Mouse (Mus musculus) liver, postnatal 0 days (tissue): ENCODE results near the gene Amn. TPM values are rescaled to one million over a fixed set of nuclear protein-coding genes. Genes with fewer than 3 reads are reported as not detected.

ENCODE experiments used
- ATAC-seq: fragments of 200-750 bp; cut with Nextera tagmentation; 2 replicates; pipeline ENCODE4 v1.8.0; 2017; ENCODE audit warnings: mild to moderate bottlenecking, moderate library complexity
- DNase-seq: peaks from one replicate; pipeline ENCODE4 v3.0.0-alpha.2; 2016
- H3K27ac ChIP-seq: fragments of 300-500 bp; sonication (generic); 2 replicates; pipeline ENCODE4 v1.5.1; 2014; ENCODE audit warnings: antibody characterized with exemption, moderate library complexity, mild to moderate bottlenecking, low read depth
- H3K27me3 ChIP-seq: fragments of 300-500 bp; sonication (generic); 2 replicates; pipeline ENCODE4 v1.6.1; 2014; ENCODE audit warnings: low read length, control low read depth, mixed read lengths; ENCODE audit not compliant: insufficient read depth
- H3K36me3 ChIP-seq: fragments of 300-500 bp; sonication (generic); replicated peaks from 2 replicates; pipeline ENCODE4 v1.6.1; 2014; ENCODE audit warnings: mild to moderate bottlenecking, control low read depth, low read length, moderate library complexity, mixed read lengths; ENCODE audit not compliant: insufficient read depth
- H3K4me1 ChIP-seq: fragments of 300-500 bp; sonication (generic); 2 replicates; pipeline ENCODE4 v1.6.1; 2014; ENCODE audit warnings: antibody characterized with exemption, mild to moderate bottlenecking, control low read depth; ENCODE audit not compliant: insufficient read depth
- H3K4me2 ChIP-seq: fragments of 300-500 bp; sonication (generic); 2 replicates; pipeline ENCODE4 v1.6.1; 2014; ENCODE audit warnings: low read depth, mild to moderate bottlenecking, low read length, moderate library complexity, mixed read lengths
- H3K4me3 ChIP-seq: fragments of 300-500 bp; sonication (generic); 2 replicates; pipeline ENCODE4 v1.5.1; 2014; ENCODE audit warnings: low read depth, low read length
- H3K9ac ChIP-seq: fragments of 300-500 bp; sonication (generic); replicated peaks from 2 replicates; pipeline ENCODE4 v1.6.1; 2014; ENCODE audit warnings: mild to moderate bottlenecking, moderate library complexity
- H3K9me3 ChIP-seq: fragments of 300-500 bp; sonication (generic); 2 replicates; pipeline ENCODE4 v1.6.1; 2016; ENCODE audit warnings: mild to moderate bottlenecking, control low read depth, low read length, mixed read lengths
- CTCF ChIP-seq: sonication (generic); IDR thresholded peaks from 2 replicates; pipeline ENCODE4 v1.5.1; 2016; ENCODE audit warnings: antibody characterized with exemption, low read depth
- EP300 ChIP-seq: IDR thresholded peaks from 2 replicates; pipeline ENCODE4 v1.6.1; 2016; ENCODE audit warnings: antibody characterized with exemption, low read depth, mild to moderate bottlenecking
- WGBS: fragments of 180-500 bp; shearing (Covaris S2); extraction: QIAGEN DNeasy Blood & Tissue Kit; methylation state at CpG from one replicate; pipeline ENCODE4 v1.1.7; 2014; ENCODE audit not compliant: insufficient replicate concordance; 5-methylcytosine and 5-hydroxymethylcytosine counted together
- polyA plus RNA-seq: library from polyadenylated mRNA; unstranded; fragments of >200 nt; fragmentation: Nextera tagmentation; extraction: Ambion mirVana; gene quantifications from 2 replicates; pipeline ENCODE4 v1.2.1, GENCODE M21; 2015

Amn gene
- polyA plus RNA-seq, 1 experiment from 2014 or later: 0.61 TPM

GRCm38 (mm10) chr12:111303702-111304337 is 32.9 kb downstream of the Amn start:
- no peak for TF ChIP-seq EP300
- TF ChIP-seq CTCF: no peak
- peaks cover 45% of the 10 kb centered on the region for H3K36me3 ChIP-seq
- no peak overlapping the region for H3K9ac ChIP-seq
- no peaks in the 10 kb centered on the region for H3K27me3 ChIP-seq
- no peaks in the 10 kb centered on the region for H3K4me1 ChIP-seq
- 83% methylated on average over 8 of the region's 8 CpGs for WGBS
- no peak overlapping the region for H3K4me3 ChIP-seq
- no peak overlapping the region for H3K4me2 ChIP-seq
- ATAC-seq (no peak), DNase-seq (no peak)
- no peak overlapping the region for H3K27ac ChIP-seq
- H3K9me3 ChIP-seq: no peaks in the 10 kb centered on the region

GRCm38 (mm10) chr12:111306821-111307220 is 35.9 kb downstream of the Amn start:
- no peak overlapping the region for H3K4me2 ChIP-seq
- no peak for TF ChIP-seq CTCF
- TF ChIP-seq EP300: no peak
- 65% methylated on average over 8 of the region's 8 CpGs for WGBS
- no peak overlapping the region for H3K9ac ChIP-seq
- no peak overlapping the region for H3K4me3 ChIP-seq
- H3K27me3 ChIP-seq: no peaks in the 10 kb centered on the region
- peaks cover 43% of the 10 kb centered on the region for H3K36me3 ChIP-seq
- no peaks in the 10 kb centered on the region for H3K9me3 ChIP-seq
- no peak overlapping the region for H3K27ac ChIP-seq
- ATAC-seq (no peak), DNase-seq (no peak)
- H3K4me1 ChIP-seq: no peaks in the 10 kb centered on the region

GRCm38 (mm10) chr12:111309256-111309655 is 38.4 kb downstream of the Amn start:
- Histone ChIP-seq H3K4me3 (no peak overlapping the region), H3K36me3 (peaks cover 45% of the 10 kb centered on the region), H3K9me3 (no peaks in the 10 kb centered on the region), H3K9ac (no peak overlapping the region), H3K4me2 (no peak overlapping the region), H3K27ac (no peak overlapping the region), H3K27me3 (no peaks in the 10 kb centered on the region), H3K4me1 (no peaks in the 10 kb centered on the region)
- no peak for TF ChIP-seq CTCF
- DNase-seq (no peak), ATAC-seq (no peak)
- WGBS: 47% methylated on average over 12 of the region's 12 CpGs

- H3K27ac ChIP-seq: no peak overlapping the region
- H3K9me3 ChIP-seq: no peaks in the 10 kb centered on the region
- TF ChIP-seq CTCF: no peak
- TF ChIP-seq EP300: no peak
- H3K9ac ChIP-seq: no peak overlapping the region
- ATAC-seq (no peak), DNase-seq (no peak)
- no peaks in the 10 kb centered on the region for H3K27me3 ChIP-seq
- 68% methylated on average over 14 of the region's 14 CpGs for WGBS
- no peak overlapping the region for H3K4me3 ChIP-seq
- peaks cover 43% of the 10 kb centered on the region for H3K36me3 ChIP-seq
- no peak overlapping the region for H3K4me2 ChIP-seq
- H3K4me1 ChIP-seq: no peaks in the 10 kb centered on the region
Measured at GRCm38 (mm10) chr12:111309931-111310330, 39.0 kb downstream of the Amn start.

- H3K27ac ChIP-seq: no peak overlapping the region
- no peaks in the 10 kb centered on the region for H3K9me3 ChIP-seq
- ATAC-seq (no peak), DNase-seq (no peak)
- TF ChIP-seq EP300: no peak
- no peak for TF ChIP-seq CTCF
- no peaks in the 10 kb centered on the region for H3K4me1 ChIP-seq
- H3K4me2 ChIP-seq: no peak overlapping the region
- WGBS: 67% methylated on average over 10 of the region's 10 CpGs
- H3K27me3 ChIP-seq: no peaks in the 10 kb centered on the region
- no peak overlapping the region for H3K4me3 ChIP-seq
- H3K9ac ChIP-seq: no peak overlapping the region
- H3K36me3 ChIP-seq: peaks cover 45% of the 10 kb centered on the region
Measured at GRCm38 (mm10) chr12:111311775-111312174, 40.9 kb downstream of the Amn start.

GRCm38 (mm10) chr12:111314273-111314672 is 43.4 kb downstream of the Amn start:
- Histone ChIP-seq H3K9me3 (no peaks in the 10 kb centered on the region), H3K36me3 (peaks cover 60% of the 10 kb centered on the region), H3K27ac (no peak overlapping the region), H3K4me3 (no peak overlapping the region), H3K9ac (no peak overlapping the region), H3K4me1 (no peaks in the 10 kb centered on the region), H3K27me3 (no peaks in the 10 kb centered on the region), H3K4me2 (no peak overlapping the region)
- no peak for TF ChIP-seq CTCF
- TF ChIP-seq EP300: no peak
- whole genome bisulfite sequencing: 77% methylated on average over 7 of the region's 7 CpGs
- no peak for DNase-seq
- ATAC-seq: no peak

- Histone ChIP-seq H3K4me3 (no peak overlapping the region), H3K27me3 (no peaks in the 10 kb centered on the region), H3K9ac (no peak overlapping the region), H3K4me2 (no peak overlapping the region), H3K4me1 (no peaks in the 10 kb centered on the region), H3K9me3 (no peaks in the 10 kb centered on the region), H3K27ac (no peak overlapping the region), H3K36me3 (peaks cover 70% of the 10 kb centered on the region)
- WGBS: 90% methylated on average over 9 of the region's 9 CpGs
- TF ChIP-seq EP300 (no peak), CTCF (no peak)
- ATAC-seq: no peak
- no peak for DNase-seq
Measured at GRCm38 (mm10) chr12:111317694-111318093, 46.8 kb downstream of the Amn start.
